Mouse (Mus musculus): ENCODE results near the gene Nav2.

DNA sequence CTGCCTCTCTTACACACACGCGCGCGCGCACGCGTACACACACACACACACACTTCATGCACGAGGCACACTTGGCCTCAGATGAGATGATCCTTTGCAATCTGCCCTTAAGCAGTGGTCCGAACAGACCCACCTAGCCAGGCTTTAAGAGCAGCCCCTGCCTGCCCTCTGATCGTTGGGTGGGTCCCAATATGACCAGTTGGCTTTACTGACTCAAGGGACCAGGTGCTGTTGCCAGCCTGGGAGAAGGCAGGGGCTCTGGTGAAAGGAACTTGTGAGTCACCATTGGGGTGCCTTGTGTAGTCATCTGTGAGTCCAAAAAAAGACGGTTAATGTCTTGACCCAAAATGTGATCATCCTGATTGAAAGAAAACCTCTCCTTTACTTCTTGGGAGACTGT, 9.9 kb downstream of the Nav2 start:
- TF ChIP-seq TAL1 (IDR thresholded peaks at IDR 0.05; ENCODE audit: low read length): no peak
- no peak for TF ChIP-seq CHD2 (IDR thresholded peaks at IDR 0.05; ENCODE audit: low read length)

Measured in MEL (cell line).